Mouse (Mus musculus): Measurements from ENCODE around the gene Gucy1a1.
"Not testable (repeated sequence)": the region's sequence is repeated elsewhere in the genome, so short reads cannot be mapped to it uniquely, and the experiment has no call there.

Gucy1a1 gene

GRCm38 (mm10) chr3:82145126-82145901 lies at the start of gene Gucy1a1:
TSS of gene Gucy1a1 (minus strand) at chr3:82145789.
- DNase-seq, result peak; percentile 65

GRCm38 (mm10) chr3:82191559-82192245 lies 46.1 kb upstream of the Gucy1a1 start:
- no peak for DNase-seq

GRCm38 (mm10) chr3:82185626-82186025 lies 40.0 kb upstream of the Gucy1a1 start:
- DNase-seq, result no peak

- no peak for DNase-seq
Measured at GRCm38 (mm10) chr3:82181500-82181899, 35.9 kb upstream of the Gucy1a1 start.

GRCm38 (mm10) chr3:82180253-82180652 lies 34.7 kb upstream of the Gucy1a1 start:
- DNase-seq, result no peak

GRCm38 (mm10) chr3:82175501-82175900 lies 29.9 kb upstream of the Gucy1a1 start:
- no peak for DNase-seq

- DNase-seq, result no peak
Measured at GRCm38 (mm10) chr3:82167064-82167463, 21.5 kb upstream of the Gucy1a1 start.

- no peak for DNase-seq
Measured at GRCm38 (mm10) chr3:82165937-82166336, 20.3 kb upstream of the Gucy1a1 start.

- not testable (repeated sequence) for DNase-seq
Measured at GRCm38 (mm10) chr3:82162992-82163391, 17.4 kb upstream of the Gucy1a1 start.

GRCm38 (mm10) chr3:82145978-82146377 lies 389 bp upstream of the Gucy1a1 start:
- peak; percentile 2 for DNase-seq

GRCm38 (mm10) chr3:82144725-82145125 lies 864 bp downstream of the Gucy1a1 start:
- DNase-seq, result no peak

GRCm38 (mm10) chr3:82140781-82141180 lies 4.8 kb downstream of the Gucy1a1 start:
- DNase-seq, result no peak

- no peak for DNase-seq
Measured at GRCm38 (mm10) chr3:82138002-82138667, 7.5 kb downstream of the Gucy1a1 start.

- no peak for DNase-seq
Measured at GRCm38 (mm10) chr3:82135483-82135882, 10.1 kb downstream of the Gucy1a1 start.

GRCm38 (mm10) chr3:82129258-82129657 lies 16.3 kb downstream of the Gucy1a1 start:
- no peak for DNase-seq

GRCm38 (mm10) chr3:82124567-82124966 lies 21.0 kb downstream of the Gucy1a1 start:
- DNase-seq, result no peak

GRCm38 (mm10) chr3:82118916-82119315 lies 26.7 kb downstream of the Gucy1a1 start:
- no peak for DNase-seq

GRCm38 (mm10) chr3:82112439-82112838 lies 33.1 kb downstream of the Gucy1a1 start:
- peak; percentile 3 for DNase-seq

- DNase-seq, result no peak
Measured at GRCm38 (mm10) chr3:82111986-82112385, 33.6 kb downstream of the Gucy1a1 start.

GRCm38 (mm10) chr3:82108951-82109350 lies 36.6 kb downstream of the Gucy1a1 start:
- no peak for DNase-seq

- DNase-seq, result no peak
Measured at GRCm38 (mm10) chr3:82104229-82104628, 41.4 kb downstream of the Gucy1a1 start.

- DNase-seq, result no peak
Measured at GRCm38 (mm10) chr3:82099127-82099526, 46.5 kb downstream of the Gucy1a1 start.

GRCm38 (mm10) chr3:82096801-82097200 lies 48.8 kb downstream of the Gucy1a1 start:
- no peak for DNase-seq
